Mouse (Mus musculus): Measurements from ENCODE around the gene Gng12. TPM values are rescaled to one million over a fixed set of nuclear protein-coding genes. Genes with fewer than 3 reads are reported as not detected.
"Not testable (repeated sequence)": the region's sequence is repeated elsewhere in the genome, so short reads cannot be mapped to it uniquely, and the experiment has no call there.

The Gng12 gene
- polyA plus RNA-seq, 1 experiment from 2014 or later: 51.7 TPM

DNA sequence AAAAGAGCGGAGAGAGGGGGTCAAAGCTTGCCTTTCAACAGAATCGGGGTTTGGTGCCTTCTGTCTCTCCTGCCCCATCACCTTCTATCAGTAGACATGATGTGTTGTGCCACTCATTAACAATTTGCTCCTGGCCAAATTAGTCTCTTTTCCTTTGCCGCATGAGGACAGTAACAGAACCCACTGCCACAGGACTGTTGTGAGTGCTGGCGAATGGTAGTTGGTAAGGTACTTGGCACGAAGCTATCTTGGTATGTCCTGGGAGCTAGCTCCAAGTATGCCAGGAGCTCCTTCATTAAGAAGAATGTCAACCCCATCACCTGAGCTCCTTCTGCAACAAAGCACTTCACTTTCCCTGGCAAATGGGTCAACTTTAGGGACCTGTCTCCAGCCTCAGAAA is 134.6 kb downstream of the Gng12 start:
- WGBS: 61% methylated on average over 5 of the region's 5 CpGs
- ATAC-seq (ENCODE audit: extremely low read depth, insufficient number of reproducible peaks, low FRiP score, low TSS enrichment): no peak
- H3K36me3 ChIP-seq: no peaks in the 10 kb centered on the region

DNA sequence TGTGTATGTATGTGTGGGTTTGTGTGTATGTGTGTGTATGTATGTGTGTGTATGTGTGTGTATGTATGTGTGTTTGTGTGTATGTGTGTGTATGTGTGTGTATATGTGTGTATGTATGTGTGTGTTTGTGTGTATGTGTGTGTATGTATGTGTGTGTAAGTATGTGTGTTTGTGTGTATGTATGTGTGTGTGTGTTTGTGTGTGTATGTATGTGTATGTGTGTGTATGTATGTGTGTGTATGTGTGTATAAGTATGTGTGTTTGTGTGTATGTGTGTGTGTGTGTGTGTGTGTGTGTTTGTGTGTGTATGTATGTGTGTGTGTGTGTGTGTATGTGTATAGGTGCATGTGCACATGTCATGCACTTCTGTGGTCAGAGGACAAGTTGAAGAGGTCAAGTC is 136.4 kb downstream of the Gng12 start:
- not testable (repeated sequence) for H3K9me3 ChIP-seq; H3K27me3 ChIP-seq (replicated peaks); H3K27ac ChIP-seq (replicated peaks); H3K4me2 ChIP-seq; H3K9ac ChIP-seq; ATAC-seq (ENCODE audit: extremely low read depth, insufficient number of reproducible peaks, low FRiP score, low TSS enrichment); H3K4me3 ChIP-seq; H3K36me3 ChIP-seq
- H3K4me1 ChIP-seq: peaks cover 14% of the 10 kb centered on the region

More for the DNA sequence above, 134.6 kb downstream of the Gng12 start:
- Histone ChIP-seq H3K4me3 (no peak overlapping the region), H3K9me3 (no peaks in the 10 kb centered on the region), H3K27me3 (replicated peaks) (0 out of 2 replicates have a peak, but pooled peaks cover 5% of the 10 kb centered on the region), H3K27ac (replicated peaks) (no peak overlapping the region), H3K4me1 (peaks cover 10% of the 10 kb centered on the region), H3K4me2 (no peak overlapping the region), H3K9ac (no peak overlapping the region)

DNA sequence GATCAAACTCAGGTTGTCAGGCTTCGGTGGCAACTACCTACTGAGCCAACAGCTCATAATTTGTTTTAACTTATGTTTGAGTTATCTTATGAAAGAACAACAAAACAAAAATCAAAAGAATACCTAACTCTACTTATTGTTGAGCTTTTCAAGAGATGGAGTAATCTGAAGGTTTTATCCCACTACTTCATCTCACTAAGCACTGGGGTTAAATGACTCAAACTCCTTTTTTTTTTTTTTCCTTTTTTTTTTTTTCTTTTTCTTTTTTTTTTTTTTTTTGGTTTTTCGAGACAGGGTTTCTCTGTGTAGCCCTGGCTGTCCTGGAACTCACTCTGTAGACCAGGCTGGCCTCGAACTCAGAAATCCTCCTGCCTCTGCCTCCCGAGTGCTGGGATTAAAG is 136.8 kb downstream of the Gng12 start:
- H3K4me1 ChIP-seq: peaks cover 17% of the 10 kb centered on the region
- not testable (repeated sequence) for H3K4me3 ChIP-seq; H3K27ac ChIP-seq (replicated peaks); H3K9me3 ChIP-seq; H3K27me3 ChIP-seq (replicated peaks); H3K36me3 ChIP-seq; H3K4me2 ChIP-seq; H3K9ac ChIP-seq; ATAC-seq (ENCODE audit: extremely low read depth, insufficient number of reproducible peaks, low FRiP score, low TSS enrichment)
- 96% methylated on average over 3 of the region's 4 CpGs for WGBS

DNA sequence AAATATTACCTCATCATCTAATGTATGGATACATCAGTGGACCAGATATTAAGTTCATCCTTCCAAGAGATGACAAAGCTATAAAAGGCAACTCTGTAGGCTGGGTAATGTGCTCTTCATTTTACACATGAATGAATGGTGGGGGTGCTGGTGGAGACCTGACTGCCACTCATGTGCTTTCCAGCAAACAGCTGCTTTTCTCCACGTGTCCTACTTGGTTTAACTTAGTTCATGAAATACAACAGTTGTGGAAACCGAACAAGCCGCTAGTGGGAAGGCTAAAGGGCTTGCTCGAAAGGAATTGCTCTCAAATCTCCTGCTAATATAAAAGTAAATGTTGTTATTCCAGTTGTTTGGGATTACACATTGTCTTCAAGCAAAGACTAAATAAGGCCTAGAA is 137.4 kb downstream of the Gng12 start:
- WGBS: 75% methylated on average over 4 of the region's 4 CpGs
- peak overlapping the region; percentile 9 for H3K4me3 ChIP-seq
- H3K9me3 ChIP-seq: no peaks in the 10 kb centered on the region
- 0 out of 2 replicates have a peak, but pooled peaks cover 5% of the 10 kb centered on the region for H3K27me3 ChIP-seq (replicated peaks)
- peaks cover 17% of the 10 kb centered on the region for H3K4me1 ChIP-seq
- no peak overlapping the region for H3K27ac ChIP-seq (replicated peaks)
- peak overlapping the region; percentile 41 for H3K4me2 ChIP-seq
- no peaks in the 10 kb centered on the region for H3K36me3 ChIP-seq
- no peak overlapping the region for H3K9ac ChIP-seq
- ATAC-seq (ENCODE audit: extremely low read depth, insufficient number of reproducible peaks, low FRiP score, low TSS enrichment): no peak

DNA sequence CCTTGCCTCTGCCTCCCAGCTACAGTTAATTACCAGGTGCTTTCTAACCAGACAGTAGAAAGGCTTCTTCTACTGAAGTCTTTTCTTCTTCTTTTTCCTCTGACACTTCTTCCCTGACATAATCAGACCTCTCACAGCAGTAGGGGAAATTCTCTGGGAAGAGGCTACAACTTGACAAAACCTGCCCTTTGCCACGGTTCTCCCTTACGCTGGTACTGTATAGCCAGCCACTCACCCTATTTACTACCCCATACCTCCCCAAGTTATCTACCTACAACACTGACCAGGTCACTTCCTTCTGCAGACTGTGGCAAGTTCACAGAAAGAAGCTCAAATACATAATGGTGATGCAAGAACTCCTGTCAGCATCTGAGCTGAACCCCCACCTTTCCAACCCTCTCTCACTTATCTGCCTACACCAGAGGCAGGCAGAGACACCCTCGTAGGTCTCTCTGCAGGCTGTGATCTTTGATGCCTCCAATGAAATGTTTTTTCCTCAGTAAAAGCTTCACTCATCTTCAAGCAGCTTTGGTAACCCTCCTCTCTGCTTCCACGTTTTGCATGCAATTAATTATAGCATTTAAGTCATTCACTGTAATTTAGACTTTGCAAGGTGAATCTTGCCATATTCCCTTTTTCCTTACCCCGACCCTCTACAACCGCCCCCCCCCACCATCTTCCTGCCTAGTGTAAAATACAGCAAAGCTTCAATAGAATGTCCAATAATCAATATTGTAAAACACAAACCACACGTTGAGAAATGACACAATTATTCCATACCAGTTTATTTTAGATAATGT is 138.3 kb downstream of the Gng12 start:
- 0 out of 2 replicates have a peak, but pooled peaks cover 5% of the 10 kb centered on the region for H3K27me3 ChIP-seq (replicated peaks)
- peak overlapping the region; percentile 31 for H3K4me3 ChIP-seq
- H3K9ac ChIP-seq: 0 out of 2 replicates have a peak overlapping the region, but pooled peaks have one; percentile 14
- H3K9me3 ChIP-seq: no peaks in the 10 kb centered on the region
- no peaks in the 10 kb centered on the region for H3K36me3 ChIP-seq
- ATAC-seq (ENCODE audit: extremely low read depth, insufficient number of reproducible peaks, low FRiP score, low TSS enrichment): no peak
- no peak overlapping the region; the same call in 1 of the 2 replicates for H3K27ac ChIP-seq (replicated peaks)
- 62% methylated on average over 7 of the region's 7 CpGs for WGBS
- peaks cover 15% of the 10 kb centered on the region for H3K4me1 ChIP-seq
- peak overlapping the region; percentile 39 for H3K4me2 ChIP-seq

DNA sequence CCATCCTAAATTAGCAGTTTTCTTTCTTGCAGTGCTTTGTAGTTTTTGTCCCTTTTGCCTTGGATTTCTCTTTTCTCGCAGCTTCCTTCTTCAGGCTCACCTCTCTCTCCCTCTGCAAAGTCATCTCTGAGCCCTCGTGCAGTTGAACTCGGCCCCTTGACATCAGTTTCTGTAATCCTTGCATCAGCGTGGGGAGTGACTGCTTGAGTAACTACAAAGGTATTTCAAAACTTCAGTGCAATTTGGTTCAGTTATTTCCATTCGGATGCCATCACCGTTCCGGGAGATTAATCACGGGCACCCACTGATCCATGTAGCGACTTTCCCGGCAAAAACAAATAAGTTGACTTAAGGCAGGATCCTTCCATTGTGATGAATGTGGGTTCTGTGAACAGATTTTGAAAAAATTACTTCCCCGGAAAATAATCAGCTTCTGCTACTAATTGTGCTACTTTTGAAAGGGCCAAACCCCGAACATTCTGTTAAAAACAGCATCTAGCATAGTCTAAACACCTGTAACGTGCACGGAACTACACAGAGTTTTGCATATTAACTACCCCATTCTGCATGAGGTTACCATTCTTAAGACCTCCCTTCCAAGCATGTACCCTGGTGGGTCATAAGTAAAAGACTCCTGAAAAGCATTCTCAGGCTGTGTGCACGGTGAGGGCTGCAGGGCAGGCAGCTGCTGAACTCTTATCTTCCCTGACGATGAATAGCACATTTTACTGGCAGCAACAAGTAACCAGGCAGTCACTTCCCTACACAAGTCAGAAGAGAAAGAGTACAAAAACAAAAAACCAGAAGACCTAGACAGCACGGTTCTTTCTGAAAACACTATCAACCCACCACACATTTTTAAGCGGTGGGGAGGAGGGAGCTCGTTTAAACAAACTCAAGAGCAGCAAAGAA is 139.4 kb downstream of the Gng12 start:
- H3K4me3 ChIP-seq: peak overlapping the region; percentile 87
- no peaks in the 10 kb centered on the region for H3K9me3 ChIP-seq
- 0 out of 2 replicates have a peak, but pooled peaks cover 5% of the 10 kb centered on the region for H3K27me3 ChIP-seq (replicated peaks)
- WGBS: 27% methylated on average over 19 of the region's 19 CpGs
- no peaks in the 10 kb centered on the region for H3K36me3 ChIP-seq
- peaks cover 14% of the 10 kb centered on the region for H3K4me1 ChIP-seq
- H3K4me2 ChIP-seq: peak overlapping the region; percentile 96
- peak overlapping the region; percentile 91 for H3K27ac ChIP-seq (replicated peaks)
- H3K9ac ChIP-seq: peak overlapping the region; percentile 92
- no peak for ATAC-seq (ENCODE audit: extremely low read depth, insufficient number of reproducible peaks, low FRiP score, low TSS enrichment)

DNA sequence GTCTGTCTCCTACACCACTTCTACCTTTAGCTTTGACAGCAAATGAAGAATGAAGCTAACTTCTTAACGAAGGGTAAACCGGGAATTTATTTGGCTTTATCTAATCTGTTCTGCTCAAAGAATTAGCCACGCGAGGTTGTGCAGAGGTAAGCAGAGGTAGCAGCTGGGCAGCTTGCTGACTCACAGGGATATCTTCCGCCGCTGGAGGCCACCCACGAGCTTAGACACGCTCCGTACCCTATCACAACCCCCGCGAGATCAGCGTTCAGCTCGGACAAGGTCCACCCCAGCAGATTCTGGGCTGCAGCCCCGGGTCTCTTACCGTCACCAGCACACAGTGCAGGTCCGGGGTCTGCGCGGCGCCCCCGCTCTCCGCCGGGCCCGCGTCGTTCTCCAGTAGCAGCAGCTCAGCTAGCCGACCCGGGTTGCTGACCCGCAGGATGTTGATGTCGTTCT is 140.2 kb downstream of the Gng12 start:
- Histone ChIP-seq H3K4me1 (peaks cover 14% of the 10 kb centered on the region), H3K4me3 (peak overlapping the region; percentile 87), H3K36me3 (no peaks in the 10 kb centered on the region), H3K27me3 (replicated peaks) (no peaks in the 10 kb centered on the region), H3K9me3 (no peaks in the 10 kb centered on the region), H3K4me2 (peak overlapping the region; percentile 96), H3K27ac (replicated peaks) (peak overlapping the region; percentile 91), H3K9ac (peak overlapping the region; percentile 92)
- under 1% methylated on average over 29 of the region's 29 CpGs for WGBS
- peak; percentile 73 for ATAC-seq (ENCODE audit: extremely low read depth, insufficient number of reproducible peaks, low FRiP score, low TSS enrichment)

DNA sequence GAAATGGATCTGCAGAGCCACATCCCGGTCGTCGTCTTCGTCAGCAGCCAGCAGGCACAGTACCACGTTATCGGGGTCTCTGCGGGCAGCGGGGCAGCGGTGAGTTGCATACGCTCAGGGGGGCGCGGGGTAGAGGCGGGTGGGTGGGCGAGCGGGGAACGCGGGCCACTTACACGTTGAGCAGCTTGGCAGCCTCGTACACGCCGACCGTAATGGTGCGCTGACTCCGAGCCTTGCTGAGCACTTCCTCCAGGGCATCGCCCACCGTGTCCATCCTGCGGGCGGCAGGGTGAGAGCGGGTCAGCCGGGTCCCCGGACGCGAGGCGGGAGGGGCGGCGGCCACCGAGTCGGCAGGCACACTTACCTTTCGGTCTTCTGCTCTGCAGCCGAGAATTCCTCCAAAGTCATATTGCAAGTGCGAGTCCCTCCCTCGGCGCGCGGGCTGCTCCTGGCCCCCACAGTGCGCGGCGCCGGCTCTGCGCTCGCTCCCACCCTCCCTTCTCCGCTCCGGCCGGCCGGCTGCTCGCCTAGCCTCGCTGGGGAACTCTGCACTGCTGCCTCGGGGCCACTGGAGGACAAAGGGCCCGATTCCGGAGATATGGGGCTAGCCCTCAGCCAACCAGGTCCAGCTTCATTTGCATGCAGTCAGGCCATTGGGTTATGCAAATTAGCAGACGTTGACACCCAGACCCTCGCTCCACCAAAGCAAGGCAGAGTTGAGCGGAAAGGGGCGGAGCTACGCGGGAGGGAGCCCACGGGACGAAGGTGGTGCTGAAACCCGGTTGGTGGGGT is 140.8 kb downstream of the Gng12 start, which contains the start of gene Gadd45a:
Gene Gadd45a (minus strand): TSS at position 621 of the 792 bp plus-strand sequence.
- Histone ChIP-seq H3K27me3 (replicated peaks) (no peaks in the 10 kb centered on the region), H3K9me3 (no peaks in the 10 kb centered on the region), H3K9ac (peak within 1 kb of the TSS; percentile 92), H3K27ac (replicated peaks) (peak within 1 kb of the TSS; percentile 91), H3K36me3 (no peaks in the 10 kb centered on the region), H3K4me2 (peak within 1 kb of the TSS; percentile 96), H3K4me3 (peak within 1 kb of the TSS; percentile 87), H3K4me1 (peaks cover 14% of the 10 kb centered on the region)
- ATAC-seq (ENCODE audit: extremely low read depth, insufficient number of reproducible peaks, low FRiP score, low TSS enrichment): peak; percentile 98
- under 1% methylated on average over 67 of the region's 69 CpGs for WGBS

DNA sequence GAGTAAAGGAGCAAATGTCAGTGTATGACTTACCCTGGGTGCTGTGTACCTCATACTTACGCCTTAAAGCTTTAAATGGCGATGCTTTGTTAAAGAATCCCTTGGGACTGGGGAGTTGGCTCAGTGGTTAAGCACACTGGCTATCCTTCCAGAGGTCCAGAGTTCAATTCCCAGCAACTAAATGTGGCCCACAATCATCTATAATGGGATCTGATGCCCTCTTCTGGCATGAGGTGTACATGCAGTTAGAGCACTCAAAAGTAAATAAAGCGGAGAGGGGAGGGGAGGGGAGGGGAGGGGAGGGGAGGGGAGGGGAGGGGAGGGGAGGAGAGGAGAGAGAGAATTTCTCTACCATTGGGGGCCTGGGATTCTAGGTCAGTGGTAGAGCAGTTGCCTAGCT is 142.8 kb downstream of the Gng12 start:
- H3K4me2 ChIP-seq: no peak overlapping the region

DNA sequence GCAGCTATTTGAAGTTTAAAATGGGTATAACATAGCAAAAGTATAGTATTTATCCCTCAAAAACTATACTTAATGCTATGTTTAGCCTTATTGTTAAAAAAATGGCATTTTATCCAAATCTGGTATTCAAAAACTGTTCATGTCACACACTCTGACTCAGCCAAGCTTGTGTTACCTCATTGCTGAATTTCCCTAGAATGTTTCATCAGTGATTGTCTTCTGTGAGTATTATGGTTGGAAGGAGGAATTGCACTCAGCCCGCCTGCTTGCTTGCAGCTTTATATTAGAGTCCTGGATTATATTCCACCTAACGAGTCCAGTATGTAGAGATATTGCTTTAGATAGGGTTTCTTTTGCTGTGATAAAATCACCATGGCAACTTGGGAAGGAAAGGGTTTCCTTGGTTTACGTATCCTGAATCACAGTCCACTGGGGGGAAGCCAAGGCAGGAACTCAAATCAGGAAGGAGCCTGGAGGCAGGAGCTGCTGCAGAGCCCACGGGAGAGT is 144.8 kb downstream of the Gng12 start:
- no peak overlapping the region for H3K4me3 ChIP-seq
- no peaks in the 10 kb centered on the region for H3K27me3 ChIP-seq (replicated peaks)
- no peak for ATAC-seq (ENCODE audit: extremely low read depth, insufficient number of reproducible peaks, low FRiP score, low TSS enrichment)
- no peaks in the 10 kb centered on the region for H3K9me3 ChIP-seq
- H3K27ac ChIP-seq (replicated peaks): no peak overlapping the region
- no peak overlapping the region for H3K4me2 ChIP-seq
- H3K36me3 ChIP-seq: no peaks in the 10 kb centered on the region
- 53% methylated on average over 4 of the region's 4 CpGs for WGBS
- peaks cover 6% of the 10 kb centered on the region; the same call in 1 of the 2 replicates for H3K4me1 ChIP-seq
- H3K9ac ChIP-seq: no peak overlapping the region

More for the DNA sequence above, 142.8 kb downstream of the Gng12 start:
- no peaks in the 10 kb centered on the region for H3K9me3 ChIP-seq
- H3K27me3 ChIP-seq (replicated peaks): no peaks in the 10 kb centered on the region
- no peak overlapping the region for H3K27ac ChIP-seq (replicated peaks)
- peaks cover 14% of the 10 kb centered on the region for H3K4me1 ChIP-seq
- H3K4me3 ChIP-seq: no peak overlapping the region
- ATAC-seq (ENCODE audit: extremely low read depth, insufficient number of reproducible peaks, low FRiP score, low TSS enrichment): no peak
- H3K9ac ChIP-seq: no peak overlapping the region
- 86% methylated on average over 3 of the region's 3 CpGs for WGBS
- no peaks in the 10 kb centered on the region for H3K36me3 ChIP-seq
